Mouse (Mus musculus) brain, embryonic 14.5 days (tissue): Measurements from ENCODE around the gene Edn2.

Source experiments
- CTCF ChIP-seq: fragments of 200-500 bp; IDR thresholded peaks from 2 replicates; pipeline ENCODE4 v1.5.1; 2012; ENCODE audit warnings: inconsistent platforms, mild to moderate bottlenecking, moderate library complexity, borderline replicate concordance; ENCODE audit not compliant: insufficient read depth, insufficient read length; ENCODE audit errors: extremely low read depth
- POLR2A ChIP-seq: fragments of 200-500 bp; IDR thresholded peaks from 2 replicates; pipeline ENCODE4 v1.6.1; 2012; ENCODE audit warnings: mild to moderate bottlenecking, inconsistent platforms, borderline replicate concordance; ENCODE audit not compliant: poor library complexity, insufficient read depth, insufficient read length, severe bottlenecking; ENCODE audit errors: extremely low read depth

DNA sequence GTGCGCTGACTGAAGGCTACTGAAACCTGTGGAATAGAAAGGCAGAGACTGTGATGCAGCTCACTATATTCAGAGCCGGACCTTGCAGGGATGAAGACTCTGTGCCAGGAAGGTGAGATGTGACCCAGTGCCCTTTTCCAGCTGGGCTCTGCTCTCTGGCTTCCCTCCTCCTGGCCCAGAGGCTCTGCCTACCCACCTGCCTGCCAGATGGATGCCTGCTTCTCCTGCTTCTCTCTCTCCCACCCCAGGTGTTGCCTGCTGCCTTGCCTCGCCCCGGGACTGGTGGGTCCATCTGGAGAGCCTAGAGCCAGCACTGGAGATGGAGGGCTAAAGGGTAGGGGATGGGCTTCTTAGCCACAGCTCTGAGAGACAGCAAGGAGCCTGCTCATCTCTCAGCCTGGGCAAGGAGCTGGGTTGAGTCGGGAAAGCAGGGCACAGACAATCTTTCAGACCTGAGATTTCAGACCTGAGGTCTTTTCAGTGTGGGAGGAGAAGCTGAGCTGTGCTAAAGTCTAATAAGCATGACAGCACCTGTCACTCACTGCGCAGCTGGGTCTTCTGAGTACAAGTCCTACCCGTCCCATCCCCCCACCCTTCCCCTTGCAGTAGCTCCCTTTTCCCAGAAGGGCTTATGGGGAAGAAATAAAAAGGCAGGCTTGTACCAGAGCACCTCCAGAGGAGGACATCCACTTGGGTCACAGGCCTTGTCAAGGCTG is 39.7 kb downstream of the Edn2 start:
- TF ChIP-seq POLR2A (no peak), CTCF (no peak)
